Mouse (Mus musculus) heart, embryonic 14.5 days (tissue): ENCODE results near the gene Psmd2. TPM values are rescaled to one million over a fixed set of nuclear protein-coding genes. Genes with fewer than 3 reads are reported as not detected.

ENCODE experiments used
- ATAC-seq: fragments of 200-750 bp; cut with Nextera tagmentation; 2 replicates; pipeline ENCODE4 v1.8.0; 2017; ENCODE audit warnings: low read depth, moderate TSS enrichment; ENCODE audit not compliant: insufficient number of reproducible peaks, insufficient read depth, low FRiP score
- H3K27ac ChIP-seq, 2 experiments: fragments of 200-500 bp in 1 of 2; fragments of 300-500 bp in 1 of 2; sonication (generic) in 1 of 2; replicated peaks in 1 of 2; 2 replicates each; pipeline ENCODE4 v1.5.1; 2012 to 2014; ENCODE audit warnings: low read depth in 2 of 2, low read length in 2 of 2, control low read depth in 1 of 2, mild to moderate bottlenecking in 1 of 2, mixed read lengths in 1 of 2; ENCODE audit not compliant: control insufficient read depth in 1 of 2, insufficient read depth in 1 of 2
- H3K27me3 ChIP-seq: fragments of 300-500 bp; sonication (generic); 2 replicates; pipeline ENCODE4 v1.6.1; 2014; ENCODE audit warnings: mild to moderate bottlenecking, low read length, control low read depth; ENCODE audit not compliant: control insufficient read depth, insufficient read depth
- H3K36me3 ChIP-seq: fragments of 300-500 bp; sonication (generic); 2 replicates; pipeline ENCODE4 v1.6.1; 2014; ENCODE audit warnings: mild to moderate bottlenecking, control low read depth, low read length, mixed read lengths; ENCODE audit not compliant: control insufficient read depth, insufficient read depth
- H3K4me1 ChIP-seq, 2 experiments: fragments of 200-500 bp in 1 of 2; fragments of 300-500 bp in 1 of 2; sonication (generic) in 1 of 2; 2 replicates each; pipeline ENCODE4 v1.6.1; 2012 to 2014; ENCODE audit warnings: low read length in 2 of 2, control low read depth in 1 of 2, mixed read lengths in 1 of 2; ENCODE audit not compliant: control insufficient read depth in 2 of 2, insufficient read depth in 2 of 2
- H3K4me2 ChIP-seq: fragments of 300-500 bp; sonication (generic); 2 replicates; pipeline ENCODE4 v1.6.1; 2014; ENCODE audit warnings: mild to moderate bottlenecking, low read length
- H3K4me3 ChIP-seq, 2 experiments: fragments of 200-500 bp in 1 of 2; fragments of 300-500 bp in 1 of 2; sonication (generic) in 1 of 2; 2 replicates each; pipeline ENCODE4 v1.5.1; 2012 to 2014; ENCODE audit warnings: low read length in 2 of 2, mild to moderate bottlenecking in 2 of 2, control low read depth in 1 of 2, low read depth in 1 of 2, moderate library complexity in 1 of 2; ENCODE audit not compliant: control insufficient read depth in 1 of 2, insufficient read depth in 1 of 2
- H3K9ac ChIP-seq: fragments of 300-500 bp; sonication (generic); 2 replicates; pipeline ENCODE4 v1.6.1; 2014; ENCODE audit warnings: mild to moderate bottlenecking, low read length
- H3K9me3 ChIP-seq: fragments of 300-500 bp; sonication (generic); 2 replicates; pipeline ENCODE4 v1.6.1; 2016; ENCODE audit warnings: low read length, control low read depth; ENCODE audit not compliant: control insufficient read depth
- WGBS: fragments of 180-500 bp; shearing (Covaris S2); extraction: QIAGEN DNeasy Blood & Tissue Kit; methylation state at CpG from one replicate; pipeline ENCODE4 v1.1.7; 2014; 5-methylcytosine and 5-hydroxymethylcytosine counted together
- polyA plus RNA-seq: library from polyadenylated mRNA; unstranded; fragments of >200 nt; fragmentation: Nextera tagmentation; extraction: Ambion mirVana; gene quantifications from 2 replicates; pipeline ENCODE4 v1.2.1, GENCODE M21; 2014

Gene Psmd2
- polyA plus RNA-seq, 1 experiment from 2014 or later: 217 TPM

DNA sequence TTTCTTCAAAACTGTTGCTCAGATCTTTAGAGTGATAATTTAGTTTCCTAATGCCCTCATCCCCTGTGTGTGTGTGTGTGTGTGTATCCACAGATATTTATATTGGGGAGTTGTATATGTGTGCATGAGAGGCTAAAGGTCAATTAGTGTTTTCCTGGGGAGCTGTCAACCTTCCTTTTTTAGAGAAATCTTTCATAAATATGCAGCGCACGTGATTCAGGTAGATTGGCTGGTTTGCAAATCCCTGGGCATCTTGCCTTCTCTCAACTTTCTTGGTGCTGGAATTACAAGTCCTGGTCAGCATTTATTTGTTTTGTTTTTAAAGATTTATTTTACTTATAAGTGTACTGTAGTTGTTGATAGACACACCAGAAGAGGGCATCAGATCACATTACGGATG is 18.8 kb downstream of the Psmd2 start:
- no peak for ATAC-seq
- H3K4me3 ChIP-seq: no peak overlapping the region
- WGBS: 87% methylated on average over 3 of the region's 3 CpGs
- peaks cover 5 to 22% of the 10 kb centered on the region in 2 experiments for H3K4me1 ChIP-seq
- H3K4me2 ChIP-seq: no peak overlapping the region
- H3K9ac ChIP-seq: no peak overlapping the region
- no peaks in the 10 kb centered on the region for H3K27me3 ChIP-seq
- peaks cover 10% of the 10 kb centered on the region for H3K36me3 ChIP-seq
- no peak overlapping the region for H3K27ac ChIP-seq
- H3K9me3 ChIP-seq: no peaks in the 10 kb centered on the region

DNA sequence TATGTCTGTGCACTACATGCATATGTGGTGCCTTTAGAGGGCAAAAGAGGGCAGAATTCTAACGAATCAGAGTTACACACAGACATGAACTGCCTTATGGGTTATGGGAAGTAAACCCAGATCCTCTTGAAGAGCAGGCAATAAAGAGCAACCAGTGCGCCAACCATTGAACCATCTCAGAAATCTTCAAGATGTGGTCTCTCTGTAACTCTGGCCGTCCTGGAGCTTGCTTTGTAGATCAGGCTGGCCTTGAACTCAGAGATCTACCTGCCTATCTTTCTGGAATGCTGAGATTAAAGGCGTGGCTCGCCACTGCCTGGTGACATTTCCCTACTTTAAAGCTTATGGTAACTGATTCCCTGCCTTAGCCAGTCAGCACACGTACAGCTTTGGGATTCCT is 20.4 kb downstream of the Psmd2 start:
- Histone ChIP-seq H3K9me3 (no peaks in the 10 kb centered on the region), H3K4me2 (peak overlapping the region; percentile 98), H3K36me3 (peaks cover 26% of the 10 kb centered on the region), H3K4me3 (peak overlapping the region in 1 of 2 experiments; percentile 97; a peak in 2 of 4 replicates), H3K27ac (no peak overlapping the region), H3K4me1 (peaks cover 5 to 23% of the 10 kb centered on the region in 2 experiments), H3K9ac (peak overlapping the region; percentile 96), H3K27me3 (no peaks in the 10 kb centered on the region)
- WGBS: 19% methylated on average over 6 of the region's 6 CpGs
- no peak for ATAC-seq

DNA sequence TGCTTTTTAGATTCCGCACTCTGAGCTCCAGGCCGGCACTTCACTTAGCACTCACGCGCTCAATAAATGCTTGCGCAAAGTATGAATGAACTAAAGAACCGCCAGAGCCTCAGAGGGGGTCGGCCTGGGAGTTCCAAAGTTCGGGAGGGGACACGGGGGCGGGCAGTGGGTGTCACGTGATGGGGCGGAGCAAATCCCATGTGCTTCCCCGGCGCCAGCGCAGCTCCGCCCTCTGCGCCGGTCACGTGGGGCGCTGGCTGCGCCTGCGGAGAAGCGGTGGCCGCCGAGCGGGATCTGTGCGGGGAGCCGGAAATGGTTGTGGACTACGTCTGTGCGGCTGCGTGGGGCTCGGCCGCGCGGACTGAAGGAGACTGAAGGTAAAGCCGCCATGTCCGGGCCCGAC is 21.0 kb downstream of the Psmd2 start:
- Histone ChIP-seq H3K9ac (peak overlapping the region; percentile 96), H3K36me3 (peaks cover 32% of the 10 kb centered on the region), H3K9me3 (no peaks in the 10 kb centered on the region), H3K27me3 (no peaks in the 10 kb centered on the region), H3K4me3 (peak overlapping the region; percentile 95 to 97), H3K4me1 (peaks cover 5 to 29% of the 10 kb centered on the region in 2 experiments), H3K4me2 (peak overlapping the region; percentile 98), H3K27ac (peak overlapping the region in 1 of 2 experiments; percentile 96; a peak in 3 of 4 replicates)
- peak; percentile 91 for ATAC-seq
- WGBS: under 1% methylated on average over 37 of the region's 38 CpGs

DNA sequence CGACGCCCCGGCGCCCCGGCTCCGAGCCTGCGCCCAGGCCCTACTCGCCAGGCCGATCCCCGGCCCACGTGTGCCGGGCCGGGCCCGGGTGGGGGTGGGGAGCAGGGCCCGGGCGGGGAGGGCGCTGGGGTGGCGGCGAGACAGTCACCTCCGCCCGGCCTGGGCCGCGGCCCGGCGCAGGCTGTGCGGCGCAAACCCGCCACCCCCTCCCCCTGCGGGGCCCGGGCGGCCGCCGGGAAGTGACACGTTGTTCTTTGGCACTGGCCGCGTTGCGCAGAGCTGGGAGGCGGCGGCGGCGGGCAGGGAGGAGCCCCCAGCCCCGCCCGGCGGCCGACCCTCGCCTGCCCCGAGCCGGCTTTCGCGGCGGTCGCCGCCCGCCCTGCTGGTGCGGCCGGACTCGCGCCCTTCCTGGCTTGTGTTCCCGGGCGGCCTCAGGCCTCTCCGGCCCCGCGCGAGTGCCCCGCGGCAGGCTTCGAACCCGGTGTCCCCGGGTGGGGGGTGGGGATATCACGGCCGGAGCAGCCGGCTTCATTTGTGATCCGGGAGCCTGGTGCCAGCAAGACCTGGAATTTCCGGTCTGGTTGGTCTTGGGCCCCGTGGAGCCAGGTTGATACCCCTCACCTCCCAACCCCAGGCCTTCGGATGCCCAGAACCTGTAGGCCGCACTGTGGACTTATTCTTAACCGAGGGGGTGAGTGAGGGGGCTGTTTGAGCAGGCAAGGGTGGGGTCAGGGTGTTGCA is 21.7 kb downstream of the Psmd2 start:
- peak overlapping the region; percentile 95 to 97 for H3K4me3 ChIP-seq
- H3K9me3 ChIP-seq: no peaks in the 10 kb centered on the region
- H3K4me1 ChIP-seq: peaks cover 8 to 35% of the 10 kb centered on the region in 2 experiments
- H3K9ac ChIP-seq: peak overlapping the region; percentile 96
- H3K27me3 ChIP-seq: no peaks in the 10 kb centered on the region
- peak overlapping the region; percentile 98 for H3K4me2 ChIP-seq
- ATAC-seq: peak; percentile 79
- peak overlapping the region; percentile 42 to 96 for H3K27ac ChIP-seq
- WGBS: under 1% methylated on average over 71 of the region's 78 CpGs
- peaks cover 38% of the 10 kb centered on the region for H3K36me3 ChIP-seq

DNA sequence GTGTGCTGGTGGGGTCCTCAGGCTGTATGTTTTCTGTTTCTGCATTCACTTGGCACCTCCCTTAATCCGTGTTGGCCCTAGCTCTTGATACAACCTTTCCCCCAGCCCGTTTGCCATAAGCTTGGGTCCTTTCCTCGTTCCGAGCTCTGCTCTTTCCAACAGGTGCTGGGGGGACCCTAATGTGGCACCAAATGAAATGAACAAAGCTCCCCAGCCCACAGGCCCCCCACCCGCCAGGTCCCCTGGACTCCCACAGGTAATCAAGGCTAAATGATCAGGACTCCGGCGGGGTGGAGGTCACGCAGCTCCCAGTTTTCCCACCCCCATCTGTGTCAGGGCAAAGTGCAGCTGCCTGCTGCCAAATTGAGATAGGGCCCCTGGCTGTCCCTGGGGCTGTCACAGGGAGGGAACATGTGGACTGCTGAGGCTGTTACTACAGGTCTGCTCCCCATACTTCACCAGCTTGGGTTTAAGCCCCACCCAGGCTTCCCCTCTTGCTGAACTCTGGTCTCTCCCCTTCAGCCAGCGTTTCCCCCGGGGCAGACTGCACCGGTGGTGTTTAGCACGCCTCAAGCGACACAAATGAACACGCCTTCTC is 22.4 kb downstream of the Psmd2 start:
- no peaks in the 10 kb centered on the region for H3K9me3 ChIP-seq
- peaks cover 45% of the 10 kb centered on the region for H3K36me3 ChIP-seq
- ATAC-seq: no peak
- H3K4me3 ChIP-seq: peak overlapping the region; percentile 95 to 97
- H3K9ac ChIP-seq: peak overlapping the region; percentile 96
- H3K4me1 ChIP-seq: peaks cover 8 to 37% of the 10 kb centered on the region in 2 experiments
- no peaks in the 10 kb centered on the region for H3K27me3 ChIP-seq
- peak overlapping the region; percentile 42 to 96 for H3K27ac ChIP-seq
- H3K4me2 ChIP-seq: peak overlapping the region; percentile 98
- 3% methylated on average over 14 of the region's 14 CpGs for WGBS

DNA sequence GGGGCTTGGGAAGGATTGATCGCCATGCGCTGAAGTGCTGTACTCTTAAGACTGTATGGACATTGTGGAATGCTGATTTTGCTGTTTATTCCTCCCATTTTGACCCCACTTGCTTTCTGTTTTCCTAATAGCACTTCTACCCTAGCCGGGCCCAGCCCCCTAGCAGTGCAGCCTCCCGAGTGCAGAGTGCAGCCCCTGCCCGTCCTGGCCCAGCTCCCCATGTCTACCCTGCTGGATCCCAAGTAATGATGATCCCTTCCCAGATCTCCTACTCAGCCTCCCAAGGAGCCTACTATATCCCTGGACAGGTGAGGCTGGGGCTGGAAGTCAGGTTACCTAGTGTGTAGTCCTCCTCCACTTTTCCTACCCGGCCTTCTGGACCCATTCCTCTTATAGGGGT is 23.8 kb downstream of the Psmd2 start:
- Histone ChIP-seq H3K9me3 (no peaks in the 10 kb centered on the region), H3K4me2 (no peak overlapping the region), H3K27me3 (no peaks in the 10 kb centered on the region), H3K27ac (no peak overlapping the region), H3K4me1 (peaks cover 8 to 37% of the 10 kb centered on the region in 2 experiments), H3K4me3 (no peak overlapping the region), H3K9ac (peak overlapping the region; percentile 96; the same call in 1 of the 2 replicates), H3K36me3 (peaks cover 59% of the 10 kb centered on the region)
- ATAC-seq: no peak
- 82% methylated on average over 6 of the region's 6 CpGs for WGBS

DNA sequence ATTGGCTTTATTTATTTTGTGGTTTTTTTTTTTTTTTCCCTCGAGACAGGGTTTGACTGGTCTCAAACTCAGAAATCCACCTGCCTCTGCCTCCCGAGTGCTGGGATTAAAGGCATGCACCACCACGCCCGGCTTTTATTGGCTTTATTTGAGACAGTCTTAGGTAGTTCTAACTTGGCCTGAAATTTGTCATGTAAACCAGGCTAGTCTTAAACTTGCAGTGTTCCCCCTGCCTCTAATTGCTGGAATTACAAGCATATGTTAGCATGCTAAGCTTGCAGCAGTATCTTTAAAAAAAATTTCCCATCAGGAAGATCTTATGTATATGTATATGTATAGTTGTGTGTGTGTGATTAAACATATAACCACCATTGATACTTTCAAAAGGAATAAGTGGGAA is 25.2 kb downstream of the Psmd2 start:
- H3K9ac ChIP-seq: no peak overlapping the region
- no peak overlapping the region for H3K4me3 ChIP-seq
- H3K27me3 ChIP-seq: no peaks in the 10 kb centered on the region
- WGBS: 85% methylated on average over 4 of the region's 4 CpGs
- H3K9me3 ChIP-seq: no peaks in the 10 kb centered on the region
- H3K36me3 ChIP-seq: peaks cover 74% of the 10 kb centered on the region
- H3K4me2 ChIP-seq: no peak overlapping the region
- peaks cover 8 to 37% of the 10 kb centered on the region in 2 experiments for H3K4me1 ChIP-seq
- no peak for ATAC-seq
- no peak overlapping the region for H3K27ac ChIP-seq
